Mouse (Mus musculus): ENCODE results near the gene Usp45. TPM values are rescaled to one million over a fixed set of nuclear protein-coding genes. Genes with fewer than 3 reads are reported as not detected.
A peak's percentile ranks its signal among the peaks of the same experiment; 100 is the strongest.

The Usp45 gene
- total RNA-seq, 1 experiment = 28.3 TPM

- Histone ChIP-seq H3K4me3 (ENCODE audit: insufficient read depth in 1 of 2, low read depth in 1 of 2, low read length in 2 of 2, poor library complexity in 1 of 2, severe bottlenecking in 1 of 2) (no peak overlapping the region), H3K27ac (ENCODE audit: insufficient read depth, low read depth, low read length, poor library complexity, severe bottlenecking) (no peak overlapping the region), H3K36me3 (ENCODE audit: control insufficient read depth, insufficient read depth, low read length, poor library complexity, severe bottlenecking) (peaks cover 6% of the 10 kb centered on the region), H3K9ac (ENCODE audit: insufficient read depth, low read depth, low read length, poor library complexity, severe bottlenecking) (no peak overlapping the region), H3K9me3 (ENCODE audit: control insufficient read depth, insufficient read depth, low read depth, low read length) (no peaks in the 10 kb centered on the region), H3K4me1 (ENCODE audit: control insufficient read depth in 2 of 2, insufficient read depth in 2 of 2, low read length in 2 of 2, poor library complexity in 1 of 2) (no peaks in the 10 kb centered on the region)
- no peak for DNase-seq (ENCODE audit: low read depth, low spot score)
- in situ Hi-C loops (cut with MboI; ENCODE audit: low sequenced_read_pairs in 2 of 2, unreplicated experiment in 2 of 2) = no loop called here
- TF ChIP-seq HCFC1 (IDR thresholded peaks at IDR 0.05; ENCODE audit: borderline replicate concordance, insufficient read depth, low read length) (no peak), MAFK (IDR thresholded peaks at IDR 0.05; ENCODE audit: insufficient read depth, low read depth, low read length) (no peak), ZC3H11A (IDR thresholded peaks at IDR 0.05; ENCODE audit: borderline replicate concordance, low read depth, low read length) (no peak), ZNF384 (IDR thresholded peaks at IDR 0.05; ENCODE audit: low read depth, low read length) (no peak), CHD2 (IDR thresholded peaks at IDR 0.05; ENCODE audit: low read depth, low read length) (no peak)
Observed at GRCm38 (mm10) chr4:21826616-21827015, 59.7 kb downstream of the Usp45 start.

DNA sequence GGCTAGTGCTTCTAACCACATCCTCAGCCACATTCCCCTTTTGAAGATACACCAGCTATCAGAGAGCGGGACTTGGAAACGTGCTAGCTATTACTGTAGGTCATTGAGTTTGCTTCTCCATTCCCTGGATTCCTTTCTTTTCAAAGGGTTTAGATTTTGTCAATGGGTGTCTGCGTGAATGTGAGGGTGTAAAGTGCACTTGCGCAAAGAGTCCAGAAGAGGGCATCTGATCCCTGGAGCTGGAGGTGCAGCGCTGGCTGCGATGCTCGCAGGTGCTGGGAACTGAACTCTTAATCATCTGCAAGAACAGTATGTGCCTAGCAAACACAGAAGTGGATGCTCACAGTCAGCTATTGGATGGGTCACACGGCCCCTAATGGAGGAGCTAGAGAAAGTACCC is 65.9 kb downstream of the Usp45 start:
- Histone ChIP-seq H3K27ac (ENCODE audit: insufficient read depth, low read depth, low read length, poor library complexity, severe bottlenecking) (no peak overlapping the region), H3K9ac (ENCODE audit: insufficient read depth, low read depth, low read length, poor library complexity, severe bottlenecking) (no peak overlapping the region), H3K4me1 (ENCODE audit: control insufficient read depth in 2 of 2, insufficient read depth in 2 of 2, low read length in 2 of 2, poor library complexity in 1 of 2) (no peaks in the 10 kb centered on the region), H3K4me3 (ENCODE audit: insufficient read depth in 1 of 2, low read depth in 1 of 2, low read length in 2 of 2, poor library complexity in 1 of 2, severe bottlenecking in 1 of 2) (no peak overlapping the region), H3K36me3 (ENCODE audit: control insufficient read depth, insufficient read depth, low read length, poor library complexity, severe bottlenecking) (no peaks in the 10 kb centered on the region), H3K9me3 (ENCODE audit: control insufficient read depth, insufficient read depth, low read depth, low read length) (no peaks in the 10 kb centered on the region)
- DNase-seq (ENCODE audit: low read depth, low spot score) = peak; percentile 49
- in situ Hi-C loops (cut with MboI; ENCODE audit: low sequenced_read_pairs in 2 of 2, unreplicated experiment in 2 of 2) = no loop called here
- TF ChIP-seq ZC3H11A (IDR thresholded peaks at IDR 0.05; ENCODE audit: borderline replicate concordance, low read depth, low read length) (no peak), ZNF384 (IDR thresholded peaks at IDR 0.05; ENCODE audit: low read depth, low read length) (no peak), MAFK (IDR thresholded peaks at IDR 0.05; ENCODE audit: insufficient read depth, low read depth, low read length) (no peak), CHD2 (IDR thresholded peaks at IDR 0.05; ENCODE audit: low read depth, low read length) (no peak), HCFC1 (IDR thresholded peaks at IDR 0.05; ENCODE audit: borderline replicate concordance, insufficient read depth, low read length) (no peak)

DNA sequence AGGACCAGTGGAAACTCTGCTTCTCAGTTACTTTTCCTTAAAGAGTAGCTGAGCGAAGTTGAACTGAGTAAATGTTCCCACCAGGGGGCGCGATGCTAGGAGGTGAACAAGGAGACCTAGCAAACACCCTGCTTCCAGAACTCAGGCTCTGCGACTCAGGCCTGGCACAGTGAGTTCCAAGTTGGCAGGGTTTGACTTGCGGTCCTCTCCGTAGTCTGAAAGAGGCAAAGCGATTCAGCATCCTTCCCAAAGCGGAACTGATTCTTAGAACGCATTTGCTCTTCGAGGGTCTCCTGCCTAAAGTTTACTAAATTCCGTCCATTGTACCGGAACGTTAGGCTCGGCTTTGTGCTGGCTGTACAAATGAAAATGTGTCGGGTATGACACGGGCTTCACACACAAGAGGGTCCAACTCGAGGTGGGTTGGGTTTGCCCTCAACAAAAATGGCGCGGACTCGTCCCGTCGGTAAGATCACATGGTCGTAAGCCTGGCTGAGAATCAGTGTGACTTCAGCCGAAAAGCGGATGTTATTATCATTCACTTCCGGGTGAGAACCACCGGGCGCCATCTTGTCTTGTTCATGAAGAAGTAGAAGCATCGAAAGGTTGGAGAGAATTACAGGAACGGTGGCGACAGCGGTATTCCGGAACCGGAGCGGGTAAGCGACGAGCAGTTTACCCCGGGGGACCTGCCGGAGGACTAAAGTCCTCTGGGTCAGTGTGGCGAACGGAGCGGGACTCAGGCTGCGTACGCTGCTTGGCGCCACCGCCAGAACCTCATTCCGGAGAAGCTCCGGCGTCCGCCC is 80.7 kb downstream of the Usp45 start, which contains the start of gene Pnisr:
Gene Pnisr, plus strand, starts transcription at position 103 of the 806 bp plus-strand sequence.
- Histone ChIP-seq H3K9ac (ENCODE audit: insufficient read depth, low read depth, low read length, poor library complexity, severe bottlenecking) (peak within 1 kb of the TSS; percentile 99), H3K27ac (ENCODE audit: insufficient read depth, low read depth, low read length, poor library complexity, severe bottlenecking) (peak within 1 kb of the TSS; percentile 97), H3K36me3 (ENCODE audit: control insufficient read depth, insufficient read depth, low read length, poor library complexity, severe bottlenecking) (no peaks in the 10 kb centered on the region), H3K9me3 (ENCODE audit: control insufficient read depth, insufficient read depth, low read depth, low read length) (no peaks in the 10 kb centered on the region), H3K4me3 (ENCODE audit: insufficient read depth in 1 of 2, low read depth in 1 of 2, low read length in 2 of 2, poor library complexity in 1 of 2, severe bottlenecking in 1 of 2) (peak within 1 kb of the TSS; percentile 94), H3K4me1 (ENCODE audit: control insufficient read depth in 2 of 2, insufficient read depth in 2 of 2, low read length in 2 of 2, poor library complexity in 1 of 2) (peaks cover 2% of the 10 kb centered on the region in 2 experiments; a peak in 2 of 4 replicates)
- in situ Hi-C loops (cut with MboI; ENCODE audit: low sequenced_read_pairs in 2 of 2, unreplicated experiment in 2 of 2) = no loop called here
- peak; percentile 20; the same call in 1 of the 2 replicates for TF ChIP-seq ZC3H11A (IDR thresholded peaks at IDR 0.05; ENCODE audit: borderline replicate concordance, low read depth, low read length)
- TF ChIP-seq HCFC1 (IDR thresholded peaks at IDR 0.05; ENCODE audit: borderline replicate concordance, insufficient read depth, low read length) = peak; percentile 89
- no peak for TF ChIP-seq ZNF384 (IDR thresholded peaks at IDR 0.05; ENCODE audit: low read depth, low read length)
- 0 out of 2 replicates have a peak, but pooled peaks have one; percentile 73 for TF ChIP-seq CHD2 (IDR thresholded peaks at IDR 0.05; ENCODE audit: low read depth, low read length)
- no peak for TF ChIP-seq MAFK (IDR thresholded peaks at IDR 0.05; ENCODE audit: insufficient read depth, low read depth, low read length)
- peak; percentile 99 for DNase-seq (ENCODE audit: low read depth, low spot score)

DNA sequence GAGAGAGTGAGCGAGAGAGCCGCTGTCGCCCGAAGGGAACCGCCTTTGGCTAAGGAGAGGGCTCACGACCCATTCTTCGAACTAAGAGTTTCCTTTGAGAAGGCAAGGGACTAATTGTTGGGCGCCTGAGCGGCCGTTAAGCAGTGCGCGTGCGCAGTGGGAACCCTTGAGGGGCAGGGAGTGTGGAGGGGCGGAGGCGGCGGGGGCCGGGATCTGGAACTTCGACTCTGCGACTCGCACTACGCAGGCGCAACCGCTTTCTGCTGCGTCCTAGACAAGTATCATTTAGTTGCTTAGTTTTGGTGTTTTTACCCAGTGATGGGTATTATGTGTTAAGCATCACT is 81.3 kb downstream of the Usp45 start:
- peak; percentile 84 for DNase-seq (ENCODE audit: low read depth, low spot score)
- Histone ChIP-seq H3K9ac (ENCODE audit: insufficient read depth, low read depth, low read length, poor library complexity, severe bottlenecking) (peak overlapping the region; percentile 99), H3K9me3 (ENCODE audit: control insufficient read depth, insufficient read depth, low read depth, low read length) (no peaks in the 10 kb centered on the region), H3K4me1 (ENCODE audit: control insufficient read depth in 2 of 2, insufficient read depth in 2 of 2, low read length in 2 of 2, poor library complexity in 1 of 2) (peaks cover 2% of the 10 kb centered on the region in 2 experiments; a peak in 2 of 4 replicates), H3K4me3 (ENCODE audit: insufficient read depth in 1 of 2, low read depth in 1 of 2, low read length in 2 of 2, poor library complexity in 1 of 2, severe bottlenecking in 1 of 2) (peak overlapping the region; percentile 94), H3K36me3 (ENCODE audit: control insufficient read depth, insufficient read depth, low read length, poor library complexity, severe bottlenecking) (no peaks in the 10 kb centered on the region), H3K27ac (ENCODE audit: insufficient read depth, low read depth, low read length, poor library complexity, severe bottlenecking) (peak overlapping the region; percentile 97)
- in situ Hi-C loops (cut with MboI; ENCODE audit: low sequenced_read_pairs in 2 of 2, unreplicated experiment in 2 of 2) = no loop called here
- no peak for TF ChIP-seq ZNF384 (IDR thresholded peaks at IDR 0.05; ENCODE audit: low read depth, low read length)
- TF ChIP-seq HCFC1 (IDR thresholded peaks at IDR 0.05; ENCODE audit: borderline replicate concordance, insufficient read depth, low read length) = no peak
- no peak for TF ChIP-seq CHD2 (IDR thresholded peaks at IDR 0.05; ENCODE audit: low read depth, low read length)

All from ES-E14 (cell line).